Mouse (Mus musculus) cerebellum, adult 11 months (tissue): ENCODE measurements around the gene Ppie.
A peak's percentile ranks its signal among the peaks of the same experiment; 100 is the strongest.
"Not testable (repeated sequence)": the region's sequence is repeated elsewhere in the genome, so short reads cannot be mapped to it uniquely, and the experiment has no call there.

Source experiments
- DNase-seq: peaks from one replicate; pipeline ENCODE4 v3.0.0; 2022

Gene Ppie

GRCm38 (mm10) chr4:123139513-123140154, at the start of gene Ppie:
Gene Ppie (minus strand): TSS chr4:123139951.
- DNase-seq = peak; percentile 69

- no peak for DNase-seq
Observed at GRCm38 (mm10) chr4:123184816-123185215, 45.1 kb upstream of the Ppie start.

- DNase-seq = peak; percentile 87
Observed at GRCm38 (mm10) chr4:123183239-123184056, 43.7 kb upstream of the Ppie start.

- DNase-seq = peak; percentile 34
Observed at GRCm38 (mm10) chr4:123182328-123183238, 42.8 kb upstream of the Ppie start, which contains the start of gene Hpcal4. Gene Hpcal4 (plus strand): TSS chr4:123183227.

- no peak for DNase-seq
Observed at GRCm38 (mm10) chr4:123171811-123172210, 32.1 kb upstream of the Ppie start.

GRCm38 (mm10) chr4:123164157-123164556, 24.4 kb upstream of the Ppie start:
- no peak for DNase-seq

GRCm38 (mm10) chr4:123162305-123162917, 22.7 kb upstream of the Ppie start:
- DNase-seq = no peak

- not testable (repeated sequence) for DNase-seq
Observed at GRCm38 (mm10) chr4:123161251-123161650, 21.5 kb upstream of the Ppie start.

GRCm38 (mm10) chr4:123160571-123160970, 20.8 kb upstream of the Ppie start:
- DNase-seq = no peak

- DNase-seq = no peak
Observed at GRCm38 (mm10) chr4:123155840-123156239, 16.1 kb upstream of the Ppie start.

- DNase-seq = no peak
Observed at GRCm38 (mm10) chr4:123155427-123155826, 15.7 kb upstream of the Ppie start.

GRCm38 (mm10) chr4:123155004-123155403, 15.3 kb upstream of the Ppie start:
- peak; percentile 26 for DNase-seq

GRCm38 (mm10) chr4:123152976-123153375, 13.2 kb upstream of the Ppie start:
- DNase-seq = no peak

GRCm38 (mm10) chr4:123152003-123152402, 12.3 kb upstream of the Ppie start:
- DNase-seq = no peak

GRCm38 (mm10) chr4:123147446-123148150, 7.8 kb upstream of the Ppie start:
- DNase-seq = no peak

- no peak for DNase-seq
Observed at GRCm38 (mm10) chr4:123137551-123137950, 2.2 kb downstream of the Ppie start.

- DNase-seq = peak; percentile 16
Observed at GRCm38 (mm10) chr4:123127051-123127450, 12.7 kb downstream of the Ppie start.

GRCm38 (mm10) chr4:123126626-123127025, 13.1 kb downstream of the Ppie start:
- DNase-seq = peak; percentile 42

- DNase-seq = no peak
Observed at GRCm38 (mm10) chr4:123121286-123121685, 18.5 kb downstream of the Ppie start.

- not testable (repeated sequence) for DNase-seq
Observed at GRCm38 (mm10) chr4:123116640-123117039, 23.1 kb downstream of the Ppie start.

GRCm38 (mm10) chr4:123116011-123116410, 23.7 kb downstream of the Ppie start, which contains the start of gene Oxct2b:
Gene Oxct2b (plus strand): TSS chr4:123116266.
- DNase-seq = no peak

- DNase-seq = not testable (repeated sequence)
Observed at GRCm38 (mm10) chr4:123114651-123115050, 25.1 kb downstream of the Ppie start.
